Mouse (Mus musculus) fibroblast of lung, adult 2 months (primary cell): ENCODE data around the gene Olfr114.

Source experiments
- DNase-seq: peaks from one replicate; pipeline ENCODE4 v3.0.0-alpha.2; 2011; ENCODE audit warnings: low read depth

The Olfr114 gene

GRCm38 (mm10) chr17:37592643-37593042, at the start of gene Olfr114:
TSS of gene Olfr114 (minus strand) at chr17:37592743.
- DNase-seq: no peak

GRCm38 (mm10) chr17:37627009-37627408, 34.5 kb upstream of the Olfr114 start, which contains the start of the genes Olfr115 and Olfr116:
TSS of gene Olfr115 (minus strand) at chr17:37627109.
TSS of gene Olfr116 (minus strand) at chr17:37627199.
- no peak for DNase-seq

- DNase-seq: no peak
Measured at GRCm38 (mm10) chr17:37577563-37577962, 15.0 kb downstream of the Olfr114 start, which contains the start of gene Olfr113. TSS of gene Olfr113 (minus strand) at chr17:37577663.

GRCm38 (mm10) chr17:37569351-37569750, 23.2 kb downstream of the Olfr114 start, which contains the start of gene Olfr112:
TSS of gene Olfr112 (minus strand) at chr17:37569451.
- DNase-seq: no peak

GRCm38 (mm10) chr17:37558913-37559615, 33.5 kb downstream of the Olfr114 start:
- no peak for DNase-seq

GRCm38 (mm10) chr17:37543800-37544435, 48.6 kb downstream of the Olfr114 start:
- no peak for DNase-seq

- no peak for DNase-seq
Measured at GRCm38 (mm10) chr17:37541454-37542119, 51.0 kb downstream of the Olfr114 start.
